Mouse (Mus musculus) monocyte, adult 5-6 weeks (primary cell): ENCODE data around the gene Tyr. TPM values are rescaled to one million over a fixed set of nuclear protein-coding genes. Genes with fewer than 3 reads are reported as not detected.
"Not testable (repeated sequence)": the region's sequence is repeated elsewhere in the genome, so short reads cannot be mapped to it uniquely, and the experiment has no call there.

Experiments used
- ATAC-seq: fragments of 153-309, 156-312 bp; replicated peaks from 2 replicates; pipeline ENCODE4 v1.8.0; 2017; ENCODE audit warnings: mild to moderate bottlenecking; ENCODE audit not compliant: low TSS enrichment, insufficient number of reproducible peaks, severe bottlenecking, poor library complexity, low FRiP score
- total RNA-seq: library from RNA; stranded (forward); fragments of 200-1000, 200-491, 200-594 nt; gene quantifications from 3 replicates; pipeline ENCODE4 v1.2.3, GENCODE M21; 2017

Tyr gene
- total RNA-seq: not detected in 3 replicates

GRCm38 (mm10) chr7:87493412-87493811, at the start of gene Tyr:
TSS of gene Tyr (minus strand) at chr7:87493512.
- no peak for ATAC-seq

DNA sequence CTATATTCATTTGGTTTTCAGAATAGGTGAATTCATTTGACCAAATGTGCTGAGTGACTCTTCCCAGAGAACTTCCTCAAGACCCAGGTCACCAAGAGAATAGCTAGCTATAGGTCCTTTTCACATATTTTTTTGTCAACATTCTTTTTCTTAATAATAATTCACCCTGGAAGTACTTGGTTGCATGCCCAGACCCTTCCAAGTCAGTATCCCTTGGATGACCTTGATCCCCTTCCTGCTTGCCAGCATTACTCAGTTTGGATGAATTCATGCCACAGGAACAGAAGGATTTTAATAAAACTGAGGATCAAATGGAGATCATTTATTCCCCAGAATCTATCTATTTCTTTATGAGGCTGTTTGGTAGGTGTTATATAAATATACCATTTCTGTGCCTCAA, 45.7 kb upstream of the Tyr start:
- no peak for ATAC-seq

- no peak for ATAC-seq
These were observed 891 bp upstream of the Tyr start for GRCm38 (mm10) chr7:87494124-87494682.

DNA sequence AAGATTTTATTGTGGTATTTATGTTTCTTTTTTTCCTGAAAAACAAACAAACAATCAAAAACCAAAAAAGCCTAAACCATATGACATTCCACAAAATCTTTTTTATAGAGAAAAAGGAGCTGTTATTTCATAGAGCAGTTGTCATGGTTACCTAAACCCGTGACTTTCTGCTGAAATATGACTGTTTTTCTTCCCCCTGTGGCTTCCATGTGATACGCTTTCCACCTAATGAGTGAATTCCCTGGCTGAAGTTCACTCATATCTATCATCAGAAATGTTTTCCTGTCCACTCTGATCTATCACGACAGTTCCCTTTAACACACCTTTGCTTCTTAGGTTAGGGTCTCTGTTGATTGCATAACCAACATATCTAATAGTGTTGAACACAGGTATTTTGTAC, 5.3 kb downstream of the Tyr start:
- no peak for ATAC-seq

- ATAC-seq: no peak
These were observed 80.0 kb downstream of the Tyr start for GRCm38 (mm10) chr7:87413271-87413670.

DNA sequence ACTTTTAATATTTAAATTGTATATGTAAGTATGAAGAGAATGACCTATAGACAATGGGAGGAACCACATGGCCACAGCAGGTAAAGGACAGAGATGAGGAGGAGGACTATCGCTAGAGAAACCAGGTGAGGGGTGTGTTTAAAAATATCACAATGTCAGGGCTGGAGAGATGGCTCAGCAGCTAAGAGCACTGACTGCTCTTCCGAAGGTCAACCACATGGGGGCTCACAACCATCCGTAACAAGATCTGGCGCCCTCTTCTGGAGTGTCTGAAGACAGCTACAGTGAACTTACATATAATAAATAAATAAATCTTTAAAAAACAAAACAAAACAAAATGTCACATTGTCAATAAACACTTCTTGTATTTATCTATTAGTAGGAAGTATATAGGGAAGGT, 81.9 kb downstream of the Tyr start:
- not testable (repeated sequence) for ATAC-seq

DNA sequence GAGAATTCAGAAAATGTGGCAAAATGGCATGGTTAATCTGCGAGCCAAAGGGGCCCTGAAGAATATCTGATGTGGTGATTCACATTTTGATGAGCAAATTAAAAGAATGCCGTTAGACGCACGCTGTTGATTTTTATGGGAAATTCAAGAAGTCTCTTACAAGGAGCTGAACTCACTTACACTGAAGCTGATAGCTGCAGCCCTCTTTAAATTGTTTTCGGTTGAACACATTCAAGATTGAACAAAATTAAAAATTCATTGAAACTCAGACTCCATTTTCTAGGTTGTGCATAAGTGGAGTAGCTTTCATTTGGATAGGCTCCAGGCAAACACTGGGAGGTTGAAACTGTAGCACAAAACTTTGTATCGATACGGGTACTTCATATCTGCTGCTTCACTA, 96.3 kb downstream of the Tyr start:
- ATAC-seq: no peak

- ATAC-seq: no peak
These were observed 118.4 kb downstream of the Tyr start for GRCm38 (mm10) chr7:87374935-87375334.

Other genes with a start within 250 kb of the Tyr start
- not detected in 3 replicates for gene Nox4, start 247.4 kb downstream of the Tyr start, total RNA-seq
- 0.19 TPM in 1 of 3 replicates, not detected in the others for gene Grm5, start 90.7 kb upstream of the Tyr start, total RNA-seq